Mouse (Mus musculus) myocyte (in vitro differentiated cells): ENCODE measurements around the gene Asb11. TPM values are rescaled to one million over a fixed set of nuclear protein-coding genes. Genes with fewer than 3 reads are reported as not detected.

Experiments used
- H3K27me3 ChIP-seq: one replicate; pipeline ENCODE4 v1.6.1; 2011; ENCODE audit not compliant: control insufficient read depth, insufficient read depth, insufficient read length
- H3K36me3 ChIP-seq: one replicate; pipeline ENCODE4 v1.6.1; 2011; ENCODE audit not compliant: control insufficient read depth, insufficient read depth
- H3K4me2 ChIP-seq: one replicate; pipeline ENCODE4 v1.6.1; 2011; ENCODE audit warnings: low read depth, control low read depth
- H3K4me3 ChIP-seq: one replicate; pipeline ENCODE4 v1.5.1; 2011; ENCODE audit warnings: mild to moderate bottlenecking, control low read depth, moderate library complexity
- H3K79me2 ChIP-seq: one replicate; pipeline ENCODE4 v1.6.1; 2011; ENCODE audit not compliant: control insufficient read depth, insufficient read depth
- H3ac ChIP-seq: one replicate; pipeline ENCODE4 v1.6.1; 2011; ENCODE audit not compliant: control insufficient read depth, insufficient read length
- CEBPB ChIP-seq: IDR thresholded peaks from 2 replicates; pipeline ENCODE4 v1.6.1; 2011; ENCODE audit warnings: mild to moderate bottlenecking, moderate library complexity; ENCODE audit not compliant: poor library complexity, insufficient read depth, severe bottlenecking
- E2F4 ChIP-seq: IDR thresholded peaks from one replicate; pipeline ENCODE4 v1.6.1; 2011; ENCODE audit warnings: mild to moderate bottlenecking, control low read depth, moderate library complexity; ENCODE audit not compliant: insufficient read depth
- MAX ChIP-seq: IDR thresholded peaks from one replicate; pipeline ENCODE4 v1.6.1; 2011; ENCODE audit warnings: low read depth, mild to moderate bottlenecking, control low read depth
- MYOD1 ChIP-seq, 3 experiments: IDR thresholded peaks; one replicate each; pipeline ENCODE4 v1.6.1; 2011; ENCODE audit warnings: control low read depth in 2 of 3, low read depth in 2 of 3, mild to moderate bottlenecking in 2 of 3, moderate library complexity in 1 of 3; ENCODE audit not compliant: insufficient read length in 2 of 3, control insufficient read depth in 1 of 3
- MYOG ChIP-seq, 3 experiments: IDR thresholded peaks; one replicate each; pipeline ENCODE4 v1.6.1; 2011; ENCODE audit warnings: control low read depth in 2 of 3, low read depth in 2 of 3, mild to moderate bottlenecking in 2 of 3; ENCODE audit not compliant: insufficient read length in 2 of 3, control insufficient read depth in 1 of 3, insufficient read depth in 1 of 3
- POLR2A ChIP-seq: IDR thresholded peaks from one replicate; pipeline ENCODE4 v1.6.1; 2011; ENCODE audit warnings: low read depth, mild to moderate bottlenecking, control low read depth, moderate library complexity; ENCODE audit not compliant: insufficient read length
- POLR2AphosphoS2 ChIP-seq: IDR thresholded peaks from one replicate; pipeline ENCODE4 v1.6.1; 2011; ENCODE audit warnings: low read depth, control low read depth; ENCODE audit not compliant: insufficient read length
- REST ChIP-seq: IDR thresholded peaks from one replicate; pipeline ENCODE4 v1.6.1; 2011; ENCODE audit warnings: mild to moderate bottlenecking, control low read depth, moderate library complexity; ENCODE audit not compliant: insufficient read depth, insufficient read length
- SRF ChIP-seq: IDR thresholded peaks from one replicate; pipeline ENCODE4 v1.6.1; 2011; ENCODE audit warnings: low read depth; ENCODE audit not compliant: control insufficient read depth, insufficient read length
- TCF12 ChIP-seq: IDR thresholded peaks from one replicate; pipeline ENCODE4 v1.6.1; 2011; ENCODE audit warnings: mild to moderate bottlenecking, control low read depth; ENCODE audit not compliant: poor library complexity, insufficient read depth, severe bottlenecking
- TCF3 ChIP-seq: IDR thresholded peaks from one replicate; pipeline ENCODE4 v1.6.1; 2011; ENCODE audit warnings: low read depth, control low read depth; ENCODE audit not compliant: insufficient read length
- USF1 ChIP-seq: IDR thresholded peaks from one replicate; pipeline ENCODE4 v1.6.1; 2011; ENCODE audit warnings: low read depth, mild to moderate bottlenecking, control low read depth, moderate library complexity
- polyA plus RNA-seq: library from polyadenylated mRNA; unstranded; fragments of >200 nt; fragmentation: generic; extraction: Trizol; gene quantifications from one replicate; pipeline ENCODE4 v1.2.1, GENCODE M21; 2012; ENCODE audit warnings: missing spikeins

Gene Asb11
- polyA plus RNA-seq, 1 experiment: 1.6 TPM

DNA sequence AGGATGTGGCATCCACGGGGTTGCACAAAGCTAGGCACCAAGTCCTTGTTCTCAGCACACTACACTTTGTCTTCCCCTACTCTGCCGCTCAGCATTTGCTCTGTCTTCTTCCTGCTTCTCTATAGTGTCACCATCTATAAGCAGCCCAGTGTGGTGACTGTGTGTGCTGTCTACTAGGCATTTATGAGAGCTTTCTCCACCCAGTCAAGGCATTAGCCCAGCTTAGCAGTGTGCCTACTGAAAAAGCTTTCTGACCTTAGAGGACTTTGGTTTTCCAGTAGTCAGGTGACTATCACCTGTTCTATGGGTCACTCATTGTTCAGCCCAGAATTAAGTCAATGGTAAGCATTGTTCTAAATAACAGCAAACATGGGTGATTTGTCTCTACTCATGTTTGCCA, 5.7 kb upstream of the Asb11 start:
- no peaks in the 10 kb centered on the region for H3K27me3 ChIP-seq
- H3K36me3 ChIP-seq: no peaks in the 10 kb centered on the region
- no peaks in the 10 kb centered on the region for H3K79me2 ChIP-seq
- no peak overlapping the region for H3K4me3 ChIP-seq
- H3K4me2 ChIP-seq: no peak overlapping the region
- H3ac ChIP-seq: no peak overlapping the region
- no peak for TF ChIP-seq TCF12
- no peak for TF ChIP-seq E2F4
- no peak for TF ChIP-seq REST
- TF ChIP-seq POLR2AphosphoS2: no peak
- TF ChIP-seq TCF3: no peak
- TF ChIP-seq USF1: no peak
- no peak for TF ChIP-seq CEBPB
- TF ChIP-seq MYOG (IDR thresholded peaks at IDR 0.05; ENCODE audit: control insufficient read depth in 1 of 3, insufficient read depth in 1 of 3, insufficient read length in 2 of 3, low read depth in 2 of 3): no peak
- no peak for TF ChIP-seq MAX
- TF ChIP-seq POLR2A: no peak
- TF ChIP-seq MYOD1 (IDR thresholded peaks at IDR 0.05; ENCODE audit: control insufficient read depth in 1 of 3, insufficient read length in 2 of 3, low read depth in 2 of 3): no peak
- TF ChIP-seq SRF: no peak

DNA sequence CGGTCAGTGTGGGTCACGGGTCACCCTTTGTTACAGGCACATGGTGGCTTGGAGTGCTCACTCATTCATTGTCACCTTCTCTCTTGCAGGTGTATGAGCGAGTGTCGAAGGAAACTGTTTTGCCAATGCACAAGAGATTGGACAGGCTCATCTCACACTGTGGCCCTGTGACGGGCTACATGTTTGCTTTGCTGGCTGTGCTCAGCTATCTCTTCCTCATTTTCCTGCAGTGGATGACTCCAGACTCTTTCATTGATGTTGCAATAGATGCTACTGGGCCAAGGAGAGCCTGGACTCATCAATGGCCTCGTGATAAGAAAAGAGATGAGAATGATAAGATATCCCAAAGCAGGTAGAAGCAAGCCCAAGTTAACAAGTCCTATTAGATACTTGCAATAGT, 5.3 kb upstream of the Asb11 start:
- no peak overlapping the region for H3K4me2 ChIP-seq
- TF ChIP-seq MYOG (IDR thresholded peaks at IDR 0.05; ENCODE audit: control insufficient read depth in 1 of 3, insufficient read depth in 1 of 3, insufficient read length in 2 of 3, low read depth in 2 of 3): no peak
- no peak for TF ChIP-seq MYOD1 (IDR thresholded peaks at IDR 0.05; ENCODE audit: control insufficient read depth in 1 of 3, insufficient read length in 2 of 3, low read depth in 2 of 3)
- no peak for TF ChIP-seq TCF12
- no peak for TF ChIP-seq SRF
- no peak for TF ChIP-seq USF1
- TF ChIP-seq CEBPB: no peak
- no peak for TF ChIP-seq E2F4
- no peak for TF ChIP-seq POLR2A
- no peak for TF ChIP-seq REST
- no peak for TF ChIP-seq MAX
- TF ChIP-seq POLR2AphosphoS2: no peak
- no peak for TF ChIP-seq TCF3
- no peaks in the 10 kb centered on the region for H3K27me3 ChIP-seq
- H3K36me3 ChIP-seq: no peaks in the 10 kb centered on the region
- H3K4me3 ChIP-seq: no peak overlapping the region
- no peak overlapping the region for H3ac ChIP-seq
- no peaks in the 10 kb centered on the region for H3K79me2 ChIP-seq

DNA sequence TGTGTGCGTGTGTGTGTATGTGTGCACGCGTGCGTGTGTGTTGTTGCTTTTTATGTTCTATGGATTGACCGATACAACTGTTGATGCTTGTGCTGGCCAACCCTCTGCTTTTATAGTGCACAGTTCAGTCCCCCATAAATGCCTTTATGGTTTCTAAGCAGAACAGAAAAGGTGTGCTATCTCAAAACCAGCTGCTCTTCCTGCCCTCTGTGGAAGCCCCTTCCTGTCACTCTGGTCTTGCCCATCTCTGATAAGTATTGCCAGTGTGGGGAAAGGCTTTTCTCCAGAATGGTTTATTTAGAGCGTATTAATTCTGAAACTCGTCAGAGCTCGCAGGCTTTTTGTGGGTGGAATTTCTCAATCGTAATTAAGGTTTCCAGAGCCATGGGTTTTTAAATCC, 4.1 kb upstream of the Asb11 start:
- Histone ChIP-seq H3K27me3 (no peaks in the 10 kb centered on the region), H3K4me3 (no peak overlapping the region), H3K4me2 (no peak overlapping the region), H3K79me2 (no peaks in the 10 kb centered on the region), H3ac (no peak overlapping the region), H3K36me3 (no peaks in the 10 kb centered on the region)
- TF ChIP-seq POLR2A: no peak
- no peak for TF ChIP-seq TCF3
- TF ChIP-seq CEBPB: no peak
- TF ChIP-seq TCF12: no peak
- no peak for TF ChIP-seq MYOG (IDR thresholded peaks at IDR 0.05; ENCODE audit: control insufficient read depth in 1 of 3, insufficient read depth in 1 of 3, insufficient read length in 2 of 3, low read depth in 2 of 3)
- TF ChIP-seq MAX: no peak
- TF ChIP-seq MYOD1 (IDR thresholded peaks at IDR 0.05; ENCODE audit: control insufficient read depth in 1 of 3, insufficient read length in 2 of 3, low read depth in 2 of 3): no peak
- TF ChIP-seq E2F4: no peak
- TF ChIP-seq USF1: no peak
- TF ChIP-seq POLR2AphosphoS2: no peak
- TF ChIP-seq SRF: no peak
- no peak for TF ChIP-seq REST

DNA sequence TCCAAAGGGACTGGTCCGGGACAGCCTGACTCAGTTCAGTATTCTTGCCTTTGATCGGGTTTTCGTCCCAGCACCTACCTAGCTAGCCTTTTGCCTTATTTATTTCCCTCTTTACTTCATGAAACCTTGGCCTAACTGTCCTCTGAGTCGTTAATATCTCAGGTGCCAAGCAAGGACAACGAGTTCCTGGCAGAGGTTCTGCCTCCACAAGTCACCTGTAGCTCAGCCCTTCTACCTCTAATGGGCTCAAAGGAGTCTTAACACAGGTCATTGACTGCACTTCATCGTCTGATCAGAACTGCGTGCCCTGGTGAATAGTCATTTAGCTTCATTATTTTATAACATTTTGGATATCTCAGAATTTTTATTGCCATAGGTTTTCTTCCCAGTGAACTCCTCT, 2.7 kb downstream of the Asb11 start:
- Histone ChIP-seq H3K4me3 (no peak overlapping the region), H3K4me2 (no peak overlapping the region), H3K36me3 (no peaks in the 10 kb centered on the region), H3K27me3 (no peaks in the 10 kb centered on the region), H3K79me2 (no peaks in the 10 kb centered on the region), H3ac (no peak overlapping the region)
- TF ChIP-seq USF1: no peak
- TF ChIP-seq SRF: no peak
- TF ChIP-seq CEBPB: no peak
- no peak for TF ChIP-seq MYOG (IDR thresholded peaks at IDR 0.05; ENCODE audit: control insufficient read depth in 1 of 3, insufficient read depth in 1 of 3, insufficient read length in 2 of 3, low read depth in 2 of 3)
- TF ChIP-seq TCF12: no peak

DNA sequence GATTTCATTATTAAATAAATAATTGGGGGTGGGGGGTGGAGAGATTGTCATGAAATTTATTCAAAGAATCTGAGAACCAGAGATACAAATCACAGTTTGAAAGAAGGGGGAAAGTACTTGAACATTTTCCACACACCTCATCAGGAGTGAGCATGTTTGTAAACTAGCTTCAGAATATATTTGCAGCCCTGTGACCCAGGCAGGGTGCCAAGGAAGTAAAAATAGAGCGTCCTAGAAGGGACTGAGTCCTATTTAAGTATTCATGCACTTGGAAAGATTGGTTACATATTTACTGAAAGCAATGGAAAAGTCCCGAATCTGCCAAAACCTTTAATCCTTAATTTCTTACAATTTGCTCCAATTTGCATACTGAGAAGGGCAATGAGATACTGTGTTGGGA, 3.3 kb downstream of the Asb11 start:
- H3K4me2 ChIP-seq: no peak overlapping the region
- H3K27me3 ChIP-seq: no peaks in the 10 kb centered on the region
- no peaks in the 10 kb centered on the region for H3K36me3 ChIP-seq
- H3K4me3 ChIP-seq: no peak overlapping the region
- no peak for TF ChIP-seq TCF3
- TF ChIP-seq SRF: no peak
- TF ChIP-seq MYOG (IDR thresholded peaks at IDR 0.05; ENCODE audit: control insufficient read depth in 1 of 3, insufficient read depth in 1 of 3, insufficient read length in 2 of 3, low read depth in 2 of 3): no peak
- no peak for TF ChIP-seq POLR2AphosphoS2
- H3ac ChIP-seq: no peak overlapping the region
- H3K79me2 ChIP-seq: no peaks in the 10 kb centered on the region
